Mouse (Mus musculus): ENCODE results near the gene Nav2. TPM values are rescaled to one million over a fixed set of nuclear protein-coding genes. Genes with fewer than 3 reads are reported as not detected.

Gene Nav2
- polyA plus RNA-seq, 1 experiment from 2014 or later: 34.2 TPM

- Histone ChIP-seq H3K4me2 (ENCODE audit: low read depth, low read length) (no peak overlapping the region), H3K27me3 (ENCODE audit: control insufficient read depth, insufficient read depth, low read length) (no peaks in the 10 kb centered on the region), H3K4me3 (ENCODE audit: low read length) (no peak overlapping the region), H3K9ac (ENCODE audit: low read length) (no peak overlapping the region), H3K36me3 (ENCODE audit: control insufficient read depth, insufficient read depth) (no peaks in the 10 kb centered on the region), H3K27ac (ENCODE audit: low read length) (no peak overlapping the region), H3K4me1 (ENCODE audit: control insufficient read depth, insufficient read depth, low read length) (peaks cover 17% of the 10 kb centered on the region), H3K9me3 (replicated peaks; ENCODE audit: control insufficient read depth, low read length) (no peaks in the 10 kb centered on the region)
- ATAC-seq (replicated peaks; ENCODE audit: extremely low read depth, insufficient read depth, low FRiP score): no peak
- WGBS: 66% methylated on average over 5 of the region's 5 CpGs
Measured at GRCm38 (mm10) chr7:49091921-49092320, 183.4 kb downstream of the Nav2 start.

- Histone ChIP-seq H3K36me3 (ENCODE audit: control insufficient read depth, insufficient read depth) (no peaks in the 10 kb centered on the region), H3K4me3 (ENCODE audit: low read length) (no peak overlapping the region), H3K9me3 (replicated peaks; ENCODE audit: control insufficient read depth, low read length) (no peaks in the 10 kb centered on the region), H3K9ac (ENCODE audit: low read length) (no peak overlapping the region), H3K27me3 (ENCODE audit: control insufficient read depth, insufficient read depth, low read length) (no peaks in the 10 kb centered on the region), H3K4me2 (ENCODE audit: low read depth, low read length) (no peak overlapping the region), H3K27ac (ENCODE audit: low read length) (no peak overlapping the region), H3K4me1 (ENCODE audit: control insufficient read depth, insufficient read depth, low read length) (peaks cover 1% of the 10 kb centered on the region; the same call in 1 of the 2 replicates)
- ATAC-seq (replicated peaks; ENCODE audit: extremely low read depth, insufficient read depth, low FRiP score): no peak
- 52% methylated on average over 6 of the region's 6 CpGs for WGBS
Measured at GRCm38 (mm10) chr7:49093596-49093995, 185.1 kb downstream of the Nav2 start.

DNA sequence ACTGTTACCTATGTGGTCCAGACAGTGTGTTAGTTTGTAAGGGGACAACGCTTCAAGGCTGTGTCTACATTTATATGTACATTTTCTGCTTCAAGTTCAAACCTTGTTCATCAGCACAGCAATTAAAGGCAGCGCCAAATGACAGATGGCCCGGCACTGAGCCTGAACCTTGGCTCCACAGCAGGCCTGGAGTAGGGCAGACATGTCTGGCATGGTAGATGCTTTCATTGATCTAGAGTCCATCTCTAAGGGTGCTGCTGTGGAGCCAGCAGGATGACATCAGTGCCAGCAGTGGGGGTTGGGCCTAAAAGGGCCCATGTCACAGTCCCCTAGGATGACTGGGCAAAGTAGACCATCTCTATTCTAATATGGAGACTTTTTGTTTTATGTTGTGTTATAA, 186.0 kb downstream of the Nav2 start:
- no peaks in the 10 kb centered on the region for H3K27me3 ChIP-seq (ENCODE audit: control insufficient read depth, insufficient read depth, low read length)
- H3K27ac ChIP-seq (ENCODE audit: low read length): no peak overlapping the region
- no peak overlapping the region for H3K4me2 ChIP-seq (ENCODE audit: low read depth, low read length)
- 93% methylated on average over 3 of the region's 3 CpGs for WGBS
- H3K9ac ChIP-seq (ENCODE audit: low read length): no peak overlapping the region
- no peak overlapping the region for H3K4me3 ChIP-seq (ENCODE audit: low read length)
- ATAC-seq (replicated peaks; ENCODE audit: extremely low read depth, insufficient read depth, low FRiP score): no peak
- no peaks in the 10 kb centered on the region for H3K9me3 ChIP-seq (replicated peaks; ENCODE audit: control insufficient read depth, low read length)
- H3K4me1 ChIP-seq (ENCODE audit: control insufficient read depth, insufficient read depth, low read length): no peaks in the 10 kb centered on the region
- H3K36me3 ChIP-seq (ENCODE audit: control insufficient read depth, insufficient read depth): no peaks in the 10 kb centered on the region

- H3K4me1 ChIP-seq (ENCODE audit: control insufficient read depth, insufficient read depth, low read length): peaks cover 6% of the 10 kb centered on the region; the same call in 1 of the 2 replicates
- ATAC-seq (replicated peaks; ENCODE audit: extremely low read depth, insufficient read depth, low FRiP score): peak; percentile 76
- no peaks in the 10 kb centered on the region for H3K9me3 ChIP-seq (replicated peaks; ENCODE audit: control insufficient read depth, low read length)
- 0 out of 2 replicates have a peak overlapping the region, but pooled peaks have one; percentile 47 for H3K27ac ChIP-seq (ENCODE audit: low read length)
- no peak overlapping the region for H3K4me2 ChIP-seq (ENCODE audit: low read depth, low read length)
- H3K27me3 ChIP-seq (ENCODE audit: control insufficient read depth, insufficient read depth, low read length): no peaks in the 10 kb centered on the region
- no peaks in the 10 kb centered on the region for H3K36me3 ChIP-seq (ENCODE audit: control insufficient read depth, insufficient read depth)
- 71% methylated on average over 1 of the region's 1 CpGs for WGBS
- no peak overlapping the region for H3K4me3 ChIP-seq (ENCODE audit: low read length)
- no peak overlapping the region for H3K9ac ChIP-seq (ENCODE audit: low read length)
Measured at GRCm38 (mm10) chr7:49101291-49101690, 192.8 kb downstream of the Nav2 start.

- H3K9me3 ChIP-seq (replicated peaks; ENCODE audit: control insufficient read depth, low read length): no peaks in the 10 kb centered on the region
- no peak for ATAC-seq (replicated peaks; ENCODE audit: extremely low read depth, insufficient read depth, low FRiP score)
- no peak overlapping the region for H3K4me2 ChIP-seq (ENCODE audit: low read depth, low read length)
- no peak overlapping the region for H3K4me3 ChIP-seq (ENCODE audit: low read length)
- no peaks in the 10 kb centered on the region for H3K36me3 ChIP-seq (ENCODE audit: control insufficient read depth, insufficient read depth)
- H3K27ac ChIP-seq (ENCODE audit: low read length): no peak overlapping the region
- WGBS: 88% methylated on average over 3 of the region's 3 CpGs
- H3K27me3 ChIP-seq (ENCODE audit: control insufficient read depth, insufficient read depth, low read length): no peaks in the 10 kb centered on the region
- H3K9ac ChIP-seq (ENCODE audit: low read length): no peak overlapping the region
- peaks cover 6% of the 10 kb centered on the region; the same call in 1 of the 2 replicates for H3K4me1 ChIP-seq (ENCODE audit: control insufficient read depth, insufficient read depth, low read length)
Measured at GRCm38 (mm10) chr7:49102223-49102622, 193.7 kb downstream of the Nav2 start.

- no peak for ATAC-seq (replicated peaks; ENCODE audit: extremely low read depth, insufficient read depth, low FRiP score)
- H3K9ac ChIP-seq (ENCODE audit: low read length): no peak overlapping the region
- H3K9me3 ChIP-seq (replicated peaks; ENCODE audit: control insufficient read depth, low read length): no peaks in the 10 kb centered on the region
- no peaks in the 10 kb centered on the region for H3K36me3 ChIP-seq (ENCODE audit: control insufficient read depth, insufficient read depth)
- 79% methylated on average over 8 of the region's 8 CpGs for WGBS
- H3K27ac ChIP-seq (ENCODE audit: low read length): no peak overlapping the region
- H3K4me2 ChIP-seq (ENCODE audit: low read depth, low read length): no peak overlapping the region
- H3K4me3 ChIP-seq (ENCODE audit: low read length): no peak overlapping the region
- H3K4me1 ChIP-seq (ENCODE audit: control insufficient read depth, insufficient read depth, low read length): peaks cover 6% of the 10 kb centered on the region; the same call in 1 of the 2 replicates
- H3K27me3 ChIP-seq (ENCODE audit: control insufficient read depth, insufficient read depth, low read length): no peaks in the 10 kb centered on the region
Measured at GRCm38 (mm10) chr7:49104376-49104775, 195.9 kb downstream of the Nav2 start.

DNA sequence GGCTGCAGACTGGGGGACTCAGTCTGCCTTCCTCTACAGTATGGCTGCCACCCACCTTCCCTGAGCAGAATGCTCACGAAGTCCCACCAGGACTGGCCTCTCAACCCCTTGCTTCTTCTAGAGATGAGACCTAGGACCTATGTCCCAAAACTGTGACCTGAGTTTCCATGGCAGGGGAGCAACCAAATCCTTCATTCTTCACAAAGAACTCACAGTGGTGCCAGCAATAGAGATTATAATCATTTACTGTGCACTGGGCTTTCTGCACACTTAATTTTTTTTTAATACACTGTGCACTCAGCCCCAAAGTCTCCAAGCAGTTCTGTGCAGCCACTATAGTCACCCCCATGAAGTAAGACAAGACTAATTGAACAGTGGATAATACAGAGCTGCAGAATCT, 196.3 kb downstream of the Nav2 start:
- no peak for ATAC-seq (replicated peaks; ENCODE audit: extremely low read depth, insufficient read depth, low FRiP score)
- no peak overlapping the region for H3K9ac ChIP-seq (ENCODE audit: low read length)
- no peaks in the 10 kb centered on the region for H3K9me3 ChIP-seq (replicated peaks; ENCODE audit: control insufficient read depth, low read length)
- peaks cover 6% of the 10 kb centered on the region; the same call in 1 of the 2 replicates for H3K4me1 ChIP-seq (ENCODE audit: control insufficient read depth, insufficient read depth, low read length)
- H3K27ac ChIP-seq (ENCODE audit: low read length): no peak overlapping the region
- H3K4me2 ChIP-seq (ENCODE audit: low read depth, low read length): no peak overlapping the region
- H3K36me3 ChIP-seq (ENCODE audit: control insufficient read depth, insufficient read depth): no peaks in the 10 kb centered on the region
- 86% methylated on average over 1 of the region's 1 CpGs for WGBS
- no peaks in the 10 kb centered on the region for H3K27me3 ChIP-seq (ENCODE audit: control insufficient read depth, insufficient read depth, low read length)
- H3K4me3 ChIP-seq (ENCODE audit: low read length): no peak overlapping the region

GRCm38 (mm10) chr7:49105501-49105900, 197.0 kb downstream of the Nav2 start:
- H3K4me1 ChIP-seq (ENCODE audit: control insufficient read depth, insufficient read depth, low read length): peaks cover 6% of the 10 kb centered on the region; the same call in 1 of the 2 replicates
- H3K4me2 ChIP-seq (ENCODE audit: low read depth, low read length): no peak overlapping the region
- H3K9me3 ChIP-seq (replicated peaks; ENCODE audit: control insufficient read depth, low read length): no peaks in the 10 kb centered on the region
- no peak for ATAC-seq (replicated peaks; ENCODE audit: extremely low read depth, insufficient read depth, low FRiP score)
- H3K27me3 ChIP-seq (ENCODE audit: control insufficient read depth, insufficient read depth, low read length): no peaks in the 10 kb centered on the region
- no peak overlapping the region for H3K27ac ChIP-seq (ENCODE audit: low read length)
- no peak overlapping the region for H3K9ac ChIP-seq (ENCODE audit: low read length)
- H3K4me3 ChIP-seq (ENCODE audit: low read length): no peak overlapping the region
- 83% methylated on average over 2 of the region's 2 CpGs for WGBS
- H3K36me3 ChIP-seq (ENCODE audit: control insufficient read depth, insufficient read depth): no peaks in the 10 kb centered on the region

DNA sequence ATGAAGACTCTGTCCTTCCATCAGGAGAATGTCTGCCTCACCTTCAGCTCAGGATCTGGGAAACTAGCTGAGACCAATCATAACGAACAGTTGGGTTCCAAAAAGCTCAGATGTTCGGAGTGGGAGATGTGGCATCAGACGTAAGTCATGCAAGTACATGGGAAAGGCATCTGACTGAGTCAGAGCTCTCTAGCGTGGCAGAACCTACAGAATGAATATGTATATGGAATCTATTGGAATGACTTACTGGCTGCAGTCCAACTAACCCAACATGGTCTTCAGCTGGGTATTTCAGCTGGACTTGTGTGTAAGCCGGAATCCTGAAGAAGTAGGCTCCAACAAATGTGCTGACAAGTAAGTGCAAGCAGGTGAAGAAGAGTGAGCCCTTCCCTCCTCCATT, 199.6 kb downstream of the Nav2 start:
- H3K9ac ChIP-seq (ENCODE audit: low read length): no peak overlapping the region
- H3K4me3 ChIP-seq (ENCODE audit: low read length): no peak overlapping the region
- H3K27me3 ChIP-seq (ENCODE audit: control insufficient read depth, insufficient read depth, low read length): no peaks in the 10 kb centered on the region
- no peak for ATAC-seq (replicated peaks; ENCODE audit: extremely low read depth, insufficient read depth, low FRiP score)
- H3K27ac ChIP-seq (ENCODE audit: low read length): no peak overlapping the region
- no peaks in the 10 kb centered on the region for H3K4me1 ChIP-seq (ENCODE audit: control insufficient read depth, insufficient read depth, low read length)
- H3K36me3 ChIP-seq (ENCODE audit: control insufficient read depth, insufficient read depth): no peaks in the 10 kb centered on the region
- no peak overlapping the region for H3K4me2 ChIP-seq (ENCODE audit: low read depth, low read length)
- WGBS: 71% methylated on average over 5 of the region's 5 CpGs
- H3K9me3 ChIP-seq (replicated peaks; ENCODE audit: control insufficient read depth, low read length): no peaks in the 10 kb centered on the region

Measured in heart, embryonic 16.5 days (tissue).